Mouse (Mus musculus) intestine, postnatal 0 days (tissue): ENCODE measurements at regions not wholly inside any gene's neighbourhood (a gene's known extent, or its start where the extent isn't known, plus 50 kb on each side); places are given as distances from the start of the nearest gene placed in this dataset.

ENCODE experiments used
- ATAC-seq: fragments of 200-750 bp; cut with Nextera tagmentation; 2 replicates; pipeline ENCODE4 v1.8.0; 2017; ENCODE audit warnings: mild to moderate bottlenecking, moderate TSS enrichment, moderate library complexity
- H3K27ac ChIP-seq: fragments of 300-500 bp; sonication (generic); 2 replicates; pipeline ENCODE4 v1.5.1; 2014; ENCODE audit warnings: mild to moderate bottlenecking, low read depth, low read length, moderate library complexity
- H3K27me3 ChIP-seq: fragments of 300-500 bp; sonication (generic); replicated peaks from 2 replicates; pipeline ENCODE4 v1.6.1; 2014; ENCODE audit warnings: low read length, mixed read lengths; ENCODE audit not compliant: control insufficient read depth, insufficient read depth
- H3K36me3 ChIP-seq: fragments of 300-500 bp; sonication (generic); 2 replicates; pipeline ENCODE4 v1.6.1; 2014; ENCODE audit warnings: mild to moderate bottlenecking, moderate library complexity; ENCODE audit not compliant: control insufficient read depth, insufficient read depth
- H3K4me1 ChIP-seq: fragments of 300-500 bp; sonication (generic); replicated peaks from 2 replicates; pipeline ENCODE4 v1.6.1; 2014; ENCODE audit warnings: antibody characterized with exemption, low read length, mixed read lengths; ENCODE audit not compliant: control insufficient read depth, insufficient read depth
- H3K4me2 ChIP-seq: fragments of 300-500 bp; sonication (generic); replicated peaks from 2 replicates; pipeline ENCODE4 v1.6.1; 2014; ENCODE audit warnings: low read depth, mild to moderate bottlenecking, moderate library complexity
- H3K4me3 ChIP-seq: fragments of 300-500 bp; sonication (generic); 2 replicates; pipeline ENCODE4 v1.5.1; 2014; ENCODE audit warnings: low read depth, low read length
- H3K9ac ChIP-seq: fragments of 300-500 bp; sonication (generic); 2 replicates; pipeline ENCODE4 v1.6.1; 2014; ENCODE audit warnings: mild to moderate bottlenecking, low read depth, low read length
- H3K9me3 ChIP-seq: fragments of 300-500 bp; sonication (generic); 2 replicates; pipeline ENCODE4 v1.6.1; 2016; ENCODE audit warnings: mixed run types; ENCODE audit not compliant: control insufficient read depth
- CTCF ChIP-seq: sonication (generic); IDR thresholded peaks from 2 replicates; pipeline ENCODE4 v1.5.1; 2016; ENCODE audit warnings: low read depth, mild to moderate bottlenecking, control low read depth, antibody characterized with exemption, moderate library complexity
- WGBS: fragments of 180-500 bp; shearing (Covaris S2); extraction: QIAGEN DNeasy Blood & Tissue Kit; methylation state at CpG from one replicate; pipeline ENCODE4 v1.1.7; 2014; 5-methylcytosine and 5-hydroxymethylcytosine counted together

GRCm38 (mm10) chr5:116776450-116776849 is 184.8 kb upstream of the Srrm4 start:
- no peaks in the 10 kb centered on the region for H3K27me3 ChIP-seq
- no peak overlapping the region for H3K27ac ChIP-seq
- H3K4me2 ChIP-seq = no peak overlapping the region
- no peak overlapping the region for H3K4me3 ChIP-seq
- H3K4me1 ChIP-seq = no peaks in the 10 kb centered on the region
- ATAC-seq = no peak
- no peak overlapping the region for H3K9ac ChIP-seq
- H3K9me3 ChIP-seq = no peaks in the 10 kb centered on the region
- 44% methylated on average over 2 of the region's 2 CpGs for WGBS
- no peaks in the 10 kb centered on the region for H3K36me3 ChIP-seq
- TF ChIP-seq CTCF = peak; percentile 51

- H3K4me3 ChIP-seq = no peak overlapping the region
Observed at GRCm38 (mm10) chr5:116766261-116766660, 174.6 kb upstream of the Srrm4 start.

GRCm38 (mm10) chr5:116761323-116761722 is 169.7 kb upstream of the Srrm4 start:
- ATAC-seq = no peak
- Histone ChIP-seq H3K9ac (no peak overlapping the region), H3K4me1 (no peaks in the 10 kb centered on the region), H3K27me3 (no peaks in the 10 kb centered on the region), H3K9me3 (no peaks in the 10 kb centered on the region; the same call in 1 of the 2 replicates), H3K4me3 (no peak overlapping the region), H3K4me2 (no peak overlapping the region), H3K27ac (no peak overlapping the region), H3K36me3 (no peaks in the 10 kb centered on the region)
- 87% methylated on average over 6 of the region's 6 CpGs for WGBS
- no peak for TF ChIP-seq CTCF

More at GRCm38 (mm10) chr5:116766261-116766660, 174.6 kb upstream of the Srrm4 start:
- Histone ChIP-seq H3K27me3 (no peaks in the 10 kb centered on the region), H3K27ac (no peak overlapping the region), H3K4me1 (no peaks in the 10 kb centered on the region), H3K4me2 (no peak overlapping the region), H3K9me3 (no peaks in the 10 kb centered on the region), H3K9ac (no peak overlapping the region), H3K36me3 (no peaks in the 10 kb centered on the region)
- TF ChIP-seq CTCF = no peak
- no peak for ATAC-seq
- 48% methylated on average over 2 of the region's 2 CpGs for whole genome bisulfite sequencing

- Histone ChIP-seq H3K27ac (no peak overlapping the region), H3K36me3 (no peaks in the 10 kb centered on the region), H3K4me3 (no peak overlapping the region), H3K9me3 (no peaks in the 10 kb centered on the region; the same call in 1 of the 2 replicates), H3K9ac (no peak overlapping the region), H3K4me1 (no peaks in the 10 kb centered on the region), H3K27me3 (no peaks in the 10 kb centered on the region), H3K4me2 (no peak overlapping the region)
- 80% methylated on average over 14 of the region's 14 CpGs for WGBS
- TF ChIP-seq CTCF = no peak
- no peak for ATAC-seq
Observed at GRCm38 (mm10) chr5:116758687-116759086, 167.1 kb upstream of the Srrm4 start.

- 82% methylated on average over 2 of the region's 2 CpGs for WGBS
- H3K4me1 ChIP-seq = no peaks in the 10 kb centered on the region
- ATAC-seq = no peak
- H3K4me3 ChIP-seq = no peak overlapping the region
- no peak overlapping the region for H3K4me2 ChIP-seq
- H3K27ac ChIP-seq = no peak overlapping the region
- H3K9me3 ChIP-seq = no peaks in the 10 kb centered on the region
- TF ChIP-seq CTCF = no peak
- no peaks in the 10 kb centered on the region for H3K27me3 ChIP-seq
- no peak overlapping the region for H3K9ac ChIP-seq
- H3K36me3 ChIP-seq = no peaks in the 10 kb centered on the region
Observed at GRCm38 (mm10) chr5:116752941-116753340, 161.3 kb upstream of the Srrm4 start.

- Histone ChIP-seq H3K27ac (no peak overlapping the region), H3K36me3 (no peaks in the 10 kb centered on the region), H3K4me3 (no peak overlapping the region), H3K9ac (no peak overlapping the region), H3K4me1 (no peaks in the 10 kb centered on the region), H3K9me3 (no peaks in the 10 kb centered on the region), H3K4me2 (no peak overlapping the region), H3K27me3 (no peaks in the 10 kb centered on the region)
- 67% methylated on average over 1 of the region's 1 CpGs for WGBS
- no peak for ATAC-seq
- TF ChIP-seq CTCF = no peak
Observed at GRCm38 (mm10) chr5:116752096-116752495, 160.5 kb upstream of the Srrm4 start.

GRCm38 (mm10) chr5:116745776-116746175 is 154.2 kb upstream of the Srrm4 start:
- ATAC-seq = no peak
- no peaks in the 10 kb centered on the region for H3K4me1 ChIP-seq
- H3K4me2 ChIP-seq = no peak overlapping the region
- no peaks in the 10 kb centered on the region for H3K36me3 ChIP-seq
- WGBS = 92% methylated on average over 4 of the region's 4 CpGs
- H3K27me3 ChIP-seq = no peaks in the 10 kb centered on the region
- H3K27ac ChIP-seq = no peak overlapping the region
- H3K4me3 ChIP-seq = no peak overlapping the region
- no peak for TF ChIP-seq CTCF
- H3K9me3 ChIP-seq = no peaks in the 10 kb centered on the region
- H3K9ac ChIP-seq = no peak overlapping the region
